Mouse (Mus musculus) erythroblast, embryonic 14.5 days (primary cell): ENCODE results near the gene Gm49321. TPM values are rescaled to one million over a fixed set of nuclear protein-coding genes. Genes with fewer than 3 reads are reported as not detected.

Source experiments
- H3K27me3 ChIP-seq: 2 replicates; pipeline ENCODE4 v1.6.1; 2012; ENCODE audit warnings: inconsistent platforms; ENCODE audit not compliant: control insufficient read depth
- H3K36me3 ChIP-seq: 2 replicates; pipeline ENCODE4 v1.6.1; 2012; ENCODE audit warnings: mild to moderate bottlenecking, inconsistent platforms; ENCODE audit not compliant: control insufficient read depth
- H3K4me1 ChIP-seq: 2 replicates; pipeline ENCODE4 v1.6.1; 2012; ENCODE audit warnings: inconsistent platforms; ENCODE audit not compliant: control insufficient read depth
- H3K4me3 ChIP-seq: replicated peaks from 2 replicates; pipeline ENCODE3; 2012; ENCODE audit warnings: moderate library complexity, mild to moderate bottlenecking, inconsistent platforms
- H3K9me3 ChIP-seq: 2 replicates; pipeline ENCODE4 v1.6.1; 2012; ENCODE audit warnings: low read length, inconsistent platforms, mixed read lengths; ENCODE audit not compliant: control insufficient read depth
- GATA1 ChIP-seq: IDR thresholded peaks from 2 replicates; pipeline ENCODE4 v1.6.1; 2012; ENCODE audit warnings: low read length, inconsistent platforms, mixed read lengths
- TAL1 ChIP-seq: IDR thresholded peaks from 3 replicates; pipeline ENCODE4 v1.6.1; 2012; ENCODE audit warnings: low read length, inconsistent platforms, mixed read lengths
- polyA plus RNA-seq: library from polyadenylated mRNA; stranded (reverse); fragments of >175 nt; gene quantifications from 2 replicates; pipeline ENCODE4 v1.2.3, GENCODE M21; 2012

Gene Gm49321
- polyA plus RNA-seq, 1 experiment: not detected

DNA sequence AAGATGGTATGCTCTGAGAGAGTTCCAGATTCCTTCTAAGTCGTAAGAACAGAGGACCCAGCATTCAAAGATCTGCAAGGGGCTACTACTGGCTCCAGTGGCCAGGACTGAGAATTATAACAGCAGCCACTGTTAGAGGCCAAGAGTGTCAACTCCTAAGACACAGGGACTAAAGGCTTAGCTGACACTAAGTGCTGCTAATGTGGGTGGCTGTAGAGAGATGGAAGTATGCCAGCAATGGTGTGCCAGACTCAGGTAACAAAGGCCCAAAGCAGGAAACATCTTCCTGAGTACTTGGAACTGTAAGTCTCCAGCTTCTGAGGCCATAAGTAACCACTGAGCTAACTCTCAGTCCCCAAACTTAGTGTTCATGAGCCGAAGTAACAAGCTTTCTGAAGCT is 21.4 kb downstream of the Gm49321 start:
- Histone ChIP-seq H3K4me3 (no peak overlapping the region), H3K36me3 (no peaks in the 10 kb centered on the region), H3K9me3 (no peaks in the 10 kb centered on the region), H3K27me3 (no peaks in the 10 kb centered on the region), H3K4me1 (peaks cover 9% of the 10 kb centered on the region)
- no peak for TF ChIP-seq GATA1
- TF ChIP-seq TAL1: no peak

DNA sequence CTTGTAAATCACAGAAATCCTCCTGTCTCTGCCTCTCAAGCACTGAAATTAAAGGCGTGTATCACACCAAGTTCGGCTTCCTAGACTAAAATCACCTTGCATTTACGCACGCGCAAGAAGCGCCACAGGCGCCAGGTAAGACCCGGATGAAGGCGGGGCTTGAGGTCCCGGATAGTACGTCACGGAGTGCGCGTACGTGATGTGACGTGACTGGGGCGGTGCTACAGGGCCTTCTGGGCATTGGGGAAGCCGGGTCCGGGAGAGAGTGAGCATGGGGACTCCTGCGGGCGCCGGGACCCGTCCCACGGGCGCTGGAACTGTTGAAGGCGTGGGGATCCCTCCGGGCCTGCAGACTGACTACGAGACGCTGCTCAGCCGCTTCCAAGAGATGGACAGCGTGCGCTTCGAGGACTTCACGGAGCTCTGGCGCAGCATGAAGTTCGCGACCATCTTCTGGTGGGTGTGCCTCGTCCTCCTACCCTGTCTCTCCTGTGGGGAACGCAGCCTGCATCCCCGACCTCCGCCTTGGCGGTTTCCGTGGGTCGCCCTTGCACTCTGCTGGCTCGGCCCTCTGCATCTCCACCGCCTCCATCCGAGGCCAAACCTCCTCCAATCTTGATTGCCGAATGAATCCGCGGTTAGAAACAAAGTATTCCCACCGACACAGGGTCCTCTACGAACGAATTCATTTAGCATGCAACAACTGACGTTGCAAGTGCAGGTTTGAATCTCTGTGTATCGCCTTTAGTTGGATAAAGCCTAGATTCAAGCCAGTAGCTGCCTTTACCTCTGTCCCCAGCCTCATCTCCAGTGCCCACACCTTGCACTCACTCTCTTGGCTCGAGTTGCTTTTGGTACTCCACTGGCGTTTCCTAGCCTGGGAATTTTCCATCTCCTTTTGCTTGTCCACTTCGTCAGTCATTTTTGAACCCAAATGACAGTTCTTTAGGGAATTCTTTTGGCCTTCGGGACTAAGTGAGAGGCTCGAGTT is 27.1 kb downstream of the Gm49321 start, which contains the start of gene Snapc1:
Gene Snapc1 (plus strand): TSS at position 191 of the 991 bp plus-strand sequence.
- no peaks in the 10 kb centered on the region for H3K9me3 ChIP-seq
- H3K27me3 ChIP-seq: no peaks in the 10 kb centered on the region
- H3K4me1 ChIP-seq: peaks cover 18% of the 10 kb centered on the region

DNA sequence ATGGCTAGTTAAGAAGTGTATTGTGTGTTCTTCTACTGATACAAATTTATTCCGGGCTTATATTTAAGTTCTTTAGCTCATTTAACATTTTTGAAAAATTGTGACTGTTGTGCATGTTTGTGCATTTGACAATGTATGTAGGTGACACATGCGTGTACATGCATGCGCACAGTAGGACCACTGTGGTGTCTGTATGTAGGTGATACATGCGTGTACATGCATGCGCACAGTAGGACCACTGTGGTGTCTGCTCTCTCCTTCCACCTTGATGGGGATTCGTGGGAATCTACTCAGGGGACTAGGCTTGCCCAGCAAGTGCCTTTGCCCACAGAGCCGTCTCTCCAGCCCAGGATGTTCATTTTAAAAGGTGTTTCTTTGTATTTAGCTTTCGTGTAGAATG is 31.7 kb downstream of the Gm49321 start:
- Histone ChIP-seq H3K9me3 (peaks cover 5% of the 10 kb centered on the region), H3K27me3 (no peaks in the 10 kb centered on the region), H3K4me1 (peaks cover 13% of the 10 kb centered on the region), H3K36me3 (peaks cover 44% of the 10 kb centered on the region), H3K4me3 (no peak overlapping the region)
- TF ChIP-seq GATA1: no peak
- no peak for TF ChIP-seq TAL1

More for the DNA sequence above, 27.1 kb downstream of the Gm49321 start, which contains the start of gene Snapc1:
- Histone ChIP-seq H3K4me3 (peak within 1 kb of the TSS; percentile 70), H3K36me3 (peaks cover 18% of the 10 kb centered on the region)
- TF ChIP-seq TAL1: no peak
- TF ChIP-seq GATA1: no peak

DNA sequence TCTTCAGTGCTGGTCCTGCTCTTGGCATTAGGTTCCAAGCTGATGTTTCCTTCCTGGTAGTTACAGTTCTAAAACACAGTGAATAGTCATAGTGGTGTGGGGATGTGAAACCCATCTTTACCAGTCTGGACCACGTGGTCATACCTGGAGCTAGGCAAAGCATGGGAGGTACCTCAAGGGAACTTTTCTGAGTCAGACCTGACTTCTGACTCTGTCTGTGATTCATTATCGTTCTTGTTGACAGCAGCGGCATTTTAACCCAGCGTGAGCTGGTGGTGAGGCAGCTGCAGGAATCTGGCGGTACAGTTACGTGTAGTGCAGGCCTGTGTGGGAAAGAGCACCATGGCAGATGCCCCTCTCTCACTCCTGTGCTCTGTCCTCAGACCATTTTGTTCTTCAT is 37.1 kb downstream of the Gm49321 start:
- Histone ChIP-seq H3K4me1 (no peaks in the 10 kb centered on the region), H3K4me3 (no peak overlapping the region), H3K9me3 (peaks cover 5% of the 10 kb centered on the region), H3K36me3 (peaks cover 60% of the 10 kb centered on the region), H3K27me3 (no peaks in the 10 kb centered on the region)
- TF ChIP-seq TAL1 (no peak), GATA1 (no peak)

DNA sequence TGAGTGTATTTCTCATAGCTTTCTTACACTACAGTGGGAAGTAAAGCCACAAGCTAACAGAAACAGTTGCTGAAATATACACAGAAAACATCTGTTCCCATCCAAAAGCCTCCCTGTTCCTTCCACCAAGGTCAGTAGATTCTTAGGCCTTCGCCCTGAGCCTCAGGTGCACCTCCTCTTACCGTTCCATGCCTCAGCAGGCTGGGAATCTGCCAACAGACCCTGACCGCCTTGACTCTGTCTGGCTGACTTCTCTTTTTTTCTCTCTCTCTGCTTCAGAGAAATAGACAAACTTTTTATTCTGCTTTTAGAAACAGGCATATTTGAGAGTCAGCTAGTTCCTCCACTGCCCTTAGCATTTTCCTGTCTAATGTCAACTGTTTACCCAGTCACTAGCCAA is 40.7 kb downstream of the Gm49321 start:
- Histone ChIP-seq H3K36me3 (peaks cover 52% of the 10 kb centered on the region), H3K4me1 (no peaks in the 10 kb centered on the region), H3K9me3 (no peaks in the 10 kb centered on the region), H3K4me3 (no peak overlapping the region), H3K27me3 (no peaks in the 10 kb centered on the region)
- no peak for TF ChIP-seq GATA1
- TF ChIP-seq TAL1: no peak

DNA sequence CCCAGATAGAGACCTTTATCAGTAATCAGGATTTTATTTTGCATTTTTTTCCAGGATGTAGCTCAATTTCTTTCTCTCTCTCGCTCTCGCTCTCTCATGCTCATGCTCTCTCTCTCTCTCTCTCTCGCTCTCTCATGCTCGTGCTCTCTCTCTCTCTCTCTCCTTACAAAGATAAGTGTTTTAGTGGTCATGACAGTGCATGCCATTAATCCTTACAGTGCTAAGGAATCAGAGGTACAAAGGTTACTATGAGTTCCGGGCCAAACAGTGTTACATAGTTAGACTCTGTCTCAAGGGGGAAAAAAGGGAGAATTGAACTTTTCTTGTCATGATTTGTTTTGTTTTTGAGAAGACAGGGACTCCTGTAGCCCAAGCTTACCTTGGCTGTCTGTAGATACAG is 42.2 kb downstream of the Gm49321 start:
- H3K4me3 ChIP-seq: no peak overlapping the region
- H3K4me1 ChIP-seq: no peaks in the 10 kb centered on the region
- H3K9me3 ChIP-seq: no peaks in the 10 kb centered on the region
- no peaks in the 10 kb centered on the region for H3K27me3 ChIP-seq
- TF ChIP-seq GATA1 (no peak), TAL1 (no peak)
- peaks cover 55% of the 10 kb centered on the region for H3K36me3 ChIP-seq

DNA sequence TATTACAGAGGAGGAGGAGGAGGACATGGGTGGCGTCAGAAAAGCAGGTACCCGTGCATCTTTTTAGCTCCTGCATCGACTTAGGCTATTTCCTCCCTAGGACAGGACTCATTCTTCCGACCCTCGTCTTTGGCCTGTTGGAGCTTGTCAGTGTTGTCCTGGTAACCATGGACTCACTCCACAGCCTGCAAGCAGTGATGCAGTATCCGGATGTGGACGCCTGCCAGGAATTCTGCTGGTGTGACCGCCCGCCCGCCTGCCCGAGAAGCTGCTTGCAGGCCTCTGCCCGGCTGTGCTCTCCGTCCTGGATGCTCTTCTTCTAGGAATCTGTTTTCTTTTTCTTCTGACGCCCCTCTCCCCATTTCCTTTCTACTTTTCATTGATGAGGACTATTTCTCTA is 45.1 kb downstream of the Gm49321 start:
- peaks cover 50% of the 10 kb centered on the region for H3K36me3 ChIP-seq
- no peaks in the 10 kb centered on the region for H3K4me1 ChIP-seq
- no peaks in the 10 kb centered on the region for H3K27me3 ChIP-seq
- TF ChIP-seq TAL1 (no peak), GATA1 (no peak)
- H3K4me3 ChIP-seq: no peak overlapping the region
- no peaks in the 10 kb centered on the region for H3K9me3 ChIP-seq

DNA sequence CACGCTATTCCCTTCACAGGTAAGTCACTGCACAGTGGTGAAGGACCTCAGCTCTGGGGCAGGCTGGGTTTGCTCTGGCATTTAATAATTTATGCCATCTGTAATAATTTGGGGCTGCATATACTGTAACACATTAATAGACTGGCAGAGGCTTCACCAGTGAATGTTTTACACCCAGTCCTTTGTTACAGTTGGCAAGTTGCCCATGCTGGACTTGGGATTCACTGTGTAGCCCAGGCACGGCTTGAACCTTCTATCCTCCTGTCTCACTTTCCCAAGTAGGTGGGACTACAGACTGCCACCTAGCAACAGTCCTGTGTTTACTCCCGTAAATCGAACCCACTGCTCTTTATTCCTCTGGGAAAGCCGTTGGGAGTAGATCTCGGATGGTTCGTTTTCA is 48.8 kb downstream of the Gm49321 start:
- Histone ChIP-seq H3K4me3 (no peak overlapping the region), H3K27me3 (no peaks in the 10 kb centered on the region), H3K4me1 (no peaks in the 10 kb centered on the region), H3K9me3 (no peaks in the 10 kb centered on the region), H3K36me3 (peaks cover 27% of the 10 kb centered on the region)
- TF ChIP-seq TAL1: no peak

DNA sequence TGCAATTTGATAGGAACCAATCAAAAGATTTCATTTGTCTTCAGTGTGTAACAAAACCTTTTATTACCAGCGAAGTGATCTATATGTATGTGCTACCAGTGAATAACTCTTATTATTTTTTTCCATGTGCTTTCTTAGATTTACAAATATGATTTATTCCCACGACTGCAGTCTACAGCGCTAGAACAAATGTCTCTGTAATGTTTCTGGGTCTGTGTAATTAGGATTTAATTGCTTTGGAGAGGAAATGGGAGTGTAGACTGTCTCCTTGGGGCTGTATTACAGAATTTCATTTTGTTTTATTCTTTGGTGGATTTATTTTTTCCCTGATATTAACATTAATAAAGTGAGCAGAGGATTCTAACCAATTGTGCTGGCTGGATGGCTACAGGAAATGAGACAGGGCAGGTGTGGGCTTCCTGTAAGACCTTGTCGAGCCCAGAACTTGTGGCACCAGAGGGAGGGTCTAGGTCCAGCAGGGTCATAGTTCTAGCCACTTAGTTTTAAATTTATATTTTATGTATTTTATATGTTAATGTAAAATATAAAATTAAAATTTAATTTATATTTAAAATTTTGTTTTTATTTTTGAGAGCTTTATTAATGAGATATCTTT is 51.0 kb downstream of the Gm49321 start:
- H3K4me1 ChIP-seq: no peaks in the 10 kb centered on the region
- H3K9me3 ChIP-seq: no peaks in the 10 kb centered on the region
- no peak overlapping the region for H3K4me3 ChIP-seq
- peaks cover 14% of the 10 kb centered on the region for H3K36me3 ChIP-seq
- TF ChIP-seq GATA1: no peak
- H3K27me3 ChIP-seq: no peaks in the 10 kb centered on the region
